Mouse (Mus musculus): Measurements from ENCODE around the gene Ppcdc.

- no peak for TF ChIP-seq CTCF (IDR thresholded peaks at IDR 0.05; ENCODE audit: low read depth)
- no peak for TF ChIP-seq EP300 (IDR thresholded peaks at IDR 0.05; ENCODE audit: low read depth)
These were observed 41.2 kb downstream of the Ppcdc start for GRCm38 (mm10) chr9:57398773-57399172.
